Mouse (Mus musculus) kidney, embryonic 14.5 days (tissue): ENCODE data around the gene Tle6. TPM values are rescaled to one million over a fixed set of nuclear protein-coding genes. Genes with fewer than 3 reads are reported as not detected.
A peak's percentile ranks its signal among the peaks of the same experiment; 100 is the strongest.

Experiments
- ATAC-seq: fragments of 200-750 bp; cut with Nextera tagmentation; 2 replicates; pipeline ENCODE4 v1.8.0; 2017; ENCODE audit warnings: moderate number of reproducible peaks, mild to moderate bottlenecking, moderate TSS enrichment, moderate library complexity; ENCODE audit not compliant: low FRiP score, low TSS enrichment
- H3K27ac ChIP-seq: fragments of 300-500 bp; sonication (generic); 2 replicates; pipeline ENCODE4 v1.5.1; 2014; ENCODE audit warnings: low read depth, mild to moderate bottlenecking, low read length, moderate library complexity, mixed read lengths
- H3K27me3 ChIP-seq: fragments of 300-500 bp; sonication (generic); 2 replicates; pipeline ENCODE4 v1.6.1; 2014; ENCODE audit warnings: mild to moderate bottlenecking, low read length; ENCODE audit not compliant: control insufficient read depth, insufficient read depth
- H3K36me3 ChIP-seq: fragments of 300-500 bp; sonication (generic); 2 replicates; pipeline ENCODE4 v1.6.1; 2014; ENCODE audit warnings: low read length, mixed read lengths; ENCODE audit not compliant: control insufficient read depth, insufficient read depth
- H3K4me1 ChIP-seq: fragments of 300-500 bp; sonication (generic); 2 replicates; pipeline ENCODE4 v1.6.1; 2014; ENCODE audit warnings: low read length, mixed read lengths; ENCODE audit not compliant: control insufficient read depth, insufficient read depth
- H3K4me2 ChIP-seq: fragments of 300-500 bp; sonication (generic); replicated peaks from 2 replicates; pipeline ENCODE4 v1.6.1; 2014; ENCODE audit warnings: low read depth, mild to moderate bottlenecking, low read length
- H3K4me3 ChIP-seq: fragments of 300-500 bp; sonication (generic); 2 replicates; pipeline ENCODE4 v1.5.1; 2014; ENCODE audit warnings: mild to moderate bottlenecking, low read length
- H3K9ac ChIP-seq: fragments of 300-500 bp; sonication (generic); 2 replicates; pipeline ENCODE4 v1.6.1; 2014; ENCODE audit warnings: low read depth, mild to moderate bottlenecking, low read length, moderate library complexity
- H3K9me3 ChIP-seq: fragments of 300-500 bp; sonication (generic); 2 replicates; pipeline ENCODE4 v1.6.1; 2016; ENCODE audit warnings: low read length; ENCODE audit not compliant: control insufficient read depth
- WGBS: fragments of 180-500 bp; shearing (Covaris S2); extraction: QIAGEN DNeasy Blood & Tissue Kit; methylation state at CpG from one replicate; pipeline ENCODE4 v1.1.7; 2014; 5-methylcytosine and 5-hydroxymethylcytosine counted together
- polyA plus RNA-seq: library from polyadenylated mRNA; unstranded; fragments of >200 nt; fragmentation: Nextera tagmentation; extraction: Ambion mirVana; gene quantifications from 2 replicates; pipeline ENCODE4 v1.2.1, GENCODE M21; 2014

Gene Tle6
- polyA plus RNA-seq, 1 experiment from 2014 or later = 15.5 TPM

DNA sequence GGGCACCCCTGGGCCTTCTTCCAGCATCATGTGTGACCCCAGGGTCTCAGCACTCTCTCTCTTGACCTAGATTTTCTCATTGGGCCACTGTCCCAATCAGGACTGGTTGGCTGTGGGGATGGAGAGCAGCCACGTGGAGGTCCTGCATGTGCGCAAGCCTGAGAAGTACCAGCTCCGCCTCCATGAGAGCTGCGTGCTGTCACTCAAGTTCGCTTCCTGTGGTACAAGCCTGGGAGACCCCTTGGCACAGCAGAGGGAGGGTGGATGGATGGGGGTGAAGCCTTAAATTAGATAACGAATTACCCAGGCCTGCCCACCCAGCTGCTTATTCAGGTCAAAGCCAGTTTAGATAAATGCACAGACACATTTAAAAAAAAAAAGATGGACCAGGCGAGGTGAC is 12.1 kb downstream of the Tle6 start:
- no peak overlapping the region for H3K4me3 ChIP-seq
- no peak for ATAC-seq
- peaks cover 23% of the 10 kb centered on the region for H3K36me3 ChIP-seq
- H3K27ac ChIP-seq = no peak overlapping the region
- H3K9ac ChIP-seq = no peak overlapping the region
- 80% methylated on average over 7 of the region's 7 CpGs for whole genome bisulfite sequencing
- H3K27me3 ChIP-seq = no peaks in the 10 kb centered on the region; the same call in 1 of the 2 replicates
- no peaks in the 10 kb centered on the region for H3K4me1 ChIP-seq
- H3K4me2 ChIP-seq = no peak overlapping the region
- no peaks in the 10 kb centered on the region for H3K9me3 ChIP-seq

DNA sequence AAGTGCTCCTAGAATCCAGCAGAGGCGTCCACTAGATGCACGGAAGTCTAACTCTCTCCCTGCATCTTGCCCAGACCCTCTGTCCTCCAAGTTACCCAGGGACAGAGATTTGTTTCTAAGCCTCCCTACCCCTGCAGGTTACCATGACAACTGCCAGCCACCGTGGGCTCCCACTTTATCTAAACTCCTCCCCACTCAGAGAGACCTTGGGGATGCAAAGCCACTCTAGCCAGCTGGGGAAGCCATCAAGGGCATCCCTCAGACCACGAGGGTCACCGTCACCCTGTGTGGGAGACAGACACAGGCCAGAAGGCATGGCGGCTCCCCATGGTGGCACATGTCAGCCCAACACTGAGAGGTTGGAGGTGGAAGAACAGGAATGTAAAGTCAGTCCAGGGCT is 17.5 kb downstream of the Tle6 start:
- H3K36me3 ChIP-seq = peaks cover 19% of the 10 kb centered on the region; the same call in 1 of the 2 replicates
- no peak overlapping the region for H3K27ac ChIP-seq
- H3K4me1 ChIP-seq = peaks cover 11% of the 10 kb centered on the region
- no peak overlapping the region for H3K4me2 ChIP-seq
- H3K9ac ChIP-seq = no peak overlapping the region
- H3K9me3 ChIP-seq = no peaks in the 10 kb centered on the region
- H3K4me3 ChIP-seq = no peak overlapping the region
- no peaks in the 10 kb centered on the region for H3K27me3 ChIP-seq
- 44% methylated on average over 6 of the region's 6 CpGs for WGBS
- no peak for ATAC-seq

DNA sequence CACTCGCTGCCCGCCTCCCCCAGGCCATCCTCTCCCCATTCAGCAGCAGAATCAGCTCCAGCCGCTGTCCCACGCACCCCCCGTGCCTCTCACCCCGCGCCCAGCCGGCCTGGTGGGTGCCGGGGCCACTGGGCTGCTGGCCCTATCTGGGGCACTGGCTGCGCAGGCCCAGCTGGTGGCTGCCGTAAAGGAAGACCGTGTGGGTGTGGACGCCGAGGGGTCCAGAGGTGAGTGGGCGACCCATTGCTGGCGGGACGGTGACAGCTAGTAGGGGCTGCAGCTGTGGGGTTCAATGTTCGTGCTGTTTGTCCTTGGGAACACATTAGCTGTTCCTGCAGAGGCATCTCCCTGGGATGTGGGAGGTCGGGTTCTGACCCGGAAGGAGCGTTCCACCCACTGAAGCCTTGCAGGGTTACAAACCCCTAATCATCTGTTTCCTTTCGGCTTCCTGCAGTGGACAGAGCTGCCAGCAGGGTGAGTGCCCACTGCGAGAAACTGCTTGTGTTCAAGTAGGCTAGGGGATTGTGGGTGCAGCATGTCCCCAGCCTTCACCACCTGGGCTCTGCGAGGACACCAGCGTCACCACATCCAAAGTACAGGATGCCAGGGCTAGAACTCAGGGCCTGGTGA is 20.3 kb downstream of the Tle6 start:
- peaks cover 6% of the 10 kb centered on the region; the same call in 1 of the 2 replicates for H3K27me3 ChIP-seq
- ATAC-seq = peak; percentile 28
- H3K27ac ChIP-seq = no peak overlapping the region
- no peaks in the 10 kb centered on the region for H3K9me3 ChIP-seq
- H3K9ac ChIP-seq = 0 out of 2 replicates have a peak overlapping the region, but pooled peaks have one; percentile 31
- WGBS = 25% methylated on average over 25 of the region's 25 CpGs
- 0 out of 2 replicates have a peak overlapping the region, but pooled peaks have one; percentile 12 for H3K4me3 ChIP-seq
- no peaks in the 10 kb centered on the region for H3K36me3 ChIP-seq
- peak overlapping the region; percentile 34; the same call in 1 of the 2 replicates for H3K4me2 ChIP-seq
- H3K4me1 ChIP-seq = peaks cover 26% of the 10 kb centered on the region

DNA sequence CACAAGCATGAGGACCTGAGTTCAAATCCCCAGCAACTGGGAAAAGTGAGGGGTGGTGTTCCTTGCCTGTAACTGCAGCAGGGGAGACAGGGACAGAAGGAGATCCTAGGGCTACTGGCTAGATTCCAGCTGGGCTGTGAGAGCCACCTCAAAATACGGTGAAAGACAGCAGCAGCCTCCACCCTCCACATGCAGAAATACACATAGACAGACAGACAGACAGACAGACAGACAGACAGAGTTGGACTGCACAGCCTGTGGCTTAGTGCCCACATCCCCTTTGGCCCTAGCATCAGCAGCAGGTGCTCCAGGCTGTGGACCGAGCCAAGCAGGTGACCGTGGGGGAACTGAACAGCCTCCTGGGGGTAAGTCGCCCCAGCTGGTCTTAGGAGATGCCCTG is 20.9 kb downstream of the Tle6 start:
- no peak overlapping the region for H3K27ac ChIP-seq
- no peaks in the 10 kb centered on the region for H3K9me3 ChIP-seq
- WGBS = 43% methylated on average over 4 of the region's 4 CpGs
- H3K4me2 ChIP-seq = 0 out of 2 replicates have a peak overlapping the region, but pooled peaks have one; percentile 34
- H3K4me1 ChIP-seq = peaks cover 31% of the 10 kb centered on the region
- H3K27me3 ChIP-seq = peaks cover 6% of the 10 kb centered on the region; the same call in 1 of the 2 replicates
- H3K9ac ChIP-seq = 0 out of 2 replicates have a peak overlapping the region, but pooled peaks have one; percentile 31
- no peaks in the 10 kb centered on the region for H3K36me3 ChIP-seq
- no peak overlapping the region for H3K4me3 ChIP-seq
- no peak for ATAC-seq

DNA sequence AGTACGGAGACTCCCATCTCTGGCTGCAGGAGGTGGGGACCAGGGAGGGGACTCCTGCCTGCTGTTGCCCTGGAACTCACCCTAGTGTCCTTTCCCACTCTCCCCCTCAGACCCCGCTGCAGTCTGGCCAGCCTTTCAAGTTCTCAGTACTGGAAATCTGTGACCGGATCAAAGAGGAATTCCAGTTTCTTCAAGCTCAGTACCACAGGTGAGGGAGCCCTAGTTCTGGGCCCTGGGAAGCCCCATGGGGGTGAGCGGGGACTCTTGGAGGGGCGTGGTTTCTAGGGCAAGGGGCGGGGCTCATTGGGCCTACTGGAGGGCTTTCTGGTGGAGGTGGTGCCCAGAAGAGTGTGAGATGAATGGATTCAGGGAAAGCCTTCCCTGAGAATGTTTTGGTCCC is 25.2 kb downstream of the Tle6 start:
- H3K4me1 ChIP-seq = peaks cover 49% of the 10 kb centered on the region
- H3K36me3 ChIP-seq = no peaks in the 10 kb centered on the region
- H3K4me3 ChIP-seq = peak overlapping the region; percentile 51
- WGBS = 3% methylated on average over 6 of the region's 6 CpGs
- ATAC-seq = no peak
- H3K4me2 ChIP-seq = peak overlapping the region; percentile 77
- H3K27me3 ChIP-seq = peaks cover 6% of the 10 kb centered on the region; the same call in 1 of the 2 replicates
- H3K27ac ChIP-seq = peak overlapping the region; percentile 69; the same call in 1 of the 2 replicates
- no peaks in the 10 kb centered on the region for H3K9me3 ChIP-seq
- peak overlapping the region; percentile 68 for H3K9ac ChIP-seq

DNA sequence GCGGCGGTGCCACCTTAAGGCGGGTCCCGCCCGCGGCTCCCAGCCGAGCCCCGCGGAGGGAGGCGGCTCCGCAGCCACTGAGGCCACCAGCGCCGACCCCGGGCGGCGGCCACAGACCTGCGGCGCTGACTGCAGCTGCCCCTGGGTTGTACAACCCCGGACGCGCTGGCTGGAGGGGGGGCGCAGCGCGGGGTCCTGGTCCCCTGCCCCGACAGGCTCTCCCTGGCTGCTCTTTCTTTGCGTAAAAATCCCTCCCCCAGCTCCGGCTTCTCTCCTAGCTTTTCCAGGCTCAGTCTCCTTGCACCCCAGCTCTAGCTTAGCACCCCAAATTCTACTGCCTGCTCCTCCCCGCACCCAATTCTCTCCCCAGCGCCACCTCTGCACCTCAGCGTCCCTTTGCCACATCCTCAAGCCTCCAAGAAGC is 25.7 kb downstream of the Tle6 start:
- Histone ChIP-seq H3K4me2 (peak overlapping the region; percentile 77), H3K27ac (peak overlapping the region; percentile 69; the same call in 1 of the 2 replicates), H3K9me3 (no peaks in the 10 kb centered on the region), H3K4me3 (peak overlapping the region; percentile 51), H3K9ac (peak overlapping the region; percentile 68), H3K27me3 (peaks cover 6% of the 10 kb centered on the region; the same call in 1 of the 2 replicates), H3K4me1 (peaks cover 49% of the 10 kb centered on the region), H3K36me3 (no peaks in the 10 kb centered on the region)
- 0% methylated on average over 30 of the region's 30 CpGs for WGBS
- ATAC-seq = no peak

DNA sequence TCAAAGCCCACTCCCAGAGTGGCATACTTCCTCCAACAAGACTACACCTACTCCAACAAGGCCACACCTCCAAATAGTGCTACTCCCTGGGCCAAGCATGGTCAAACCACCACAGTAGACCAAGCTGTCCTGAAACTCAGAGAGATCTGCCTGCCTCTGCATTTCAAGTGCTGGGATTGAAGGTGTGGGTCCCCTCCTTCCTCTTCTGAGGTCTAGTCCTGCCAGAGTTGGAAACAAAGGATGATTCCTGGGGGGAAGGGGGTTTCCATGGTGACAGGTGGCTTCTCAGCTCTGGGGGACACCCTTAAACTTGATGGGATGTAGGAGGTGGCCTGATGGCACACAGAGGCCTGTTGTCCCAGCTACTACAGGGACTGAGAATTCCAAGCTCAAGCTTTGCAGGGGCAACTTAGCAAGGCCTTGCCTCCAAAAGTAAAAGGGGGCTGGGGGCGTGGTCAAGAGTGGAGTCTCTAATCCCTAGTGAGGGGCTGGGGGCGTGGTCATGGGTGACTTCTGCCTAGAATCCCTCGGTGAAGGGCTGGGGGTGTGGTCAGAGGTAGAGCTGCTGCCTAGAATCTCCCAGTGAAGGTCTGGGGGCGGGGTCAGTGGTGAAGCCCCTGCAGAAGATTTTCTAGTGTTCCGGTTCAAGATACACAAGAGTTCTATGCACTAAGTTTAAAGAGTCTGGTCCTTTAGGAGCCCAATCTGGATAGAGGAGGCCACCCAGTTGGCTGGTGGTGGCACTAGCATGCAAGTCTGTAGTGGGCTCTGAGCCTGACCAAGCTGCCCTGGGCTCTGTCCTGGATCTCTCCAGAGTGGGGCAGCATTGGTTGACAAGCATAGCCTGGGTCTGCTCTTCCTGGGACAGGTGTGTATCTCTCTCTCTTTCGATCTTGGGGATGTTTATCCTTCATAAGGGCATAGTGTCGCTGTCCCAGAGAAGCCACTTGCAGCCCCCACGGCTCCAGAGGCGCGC is 26.5 kb downstream of the Tle6 start, which contains the start of gene Tle2:
Tle2 (plus strand) TSS at position 481 of the 976 bp plus-strand sequence.
- no peak for ATAC-seq
- H3K36me3 ChIP-seq = no peaks in the 10 kb centered on the region
- H3K9me3 ChIP-seq = no peaks in the 10 kb centered on the region
- peak within 1 kb of the TSS; percentile 68 for H3K9ac ChIP-seq
- peak within 1 kb of the TSS; percentile 77 for H3K4me2 ChIP-seq
- H3K27me3 ChIP-seq = peaks cover 6% of the 10 kb centered on the region; the same call in 1 of the 2 replicates
- WGBS = 26% methylated on average over 10 of the region's 10 CpGs
- peak within 1 kb of the TSS; percentile 69; the same call in 1 of the 2 replicates for H3K27ac ChIP-seq
- peaks cover 57% of the 10 kb centered on the region for H3K4me1 ChIP-seq
- H3K4me3 ChIP-seq = peak within 1 kb of the TSS; percentile 51

DNA sequence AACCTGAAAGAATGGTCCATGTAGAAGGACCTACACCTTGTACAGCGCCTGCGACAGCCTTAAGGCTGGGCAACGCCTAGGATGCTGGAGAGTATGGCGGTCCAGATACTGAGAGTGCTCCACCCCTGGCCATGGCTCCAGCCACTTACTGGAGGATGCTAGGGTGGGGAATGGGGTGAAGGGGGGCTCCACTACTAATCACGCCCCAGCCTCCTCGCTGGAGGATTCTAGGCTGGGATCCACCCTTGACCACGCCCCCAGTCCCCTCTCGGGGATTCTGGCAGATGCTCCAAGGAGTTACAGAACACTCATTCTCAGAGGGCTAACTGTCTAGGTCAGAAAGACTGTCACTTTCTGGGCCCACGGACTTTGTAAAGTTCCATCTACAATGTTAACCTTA is 27.9 kb downstream of the Tle6 start:
- peak overlapping the region; percentile 39 for H3K4me2 ChIP-seq
- no peaks in the 10 kb centered on the region for H3K36me3 ChIP-seq
- H3K9ac ChIP-seq = no peak overlapping the region; the same call in 1 of the 2 replicates
- H3K27ac ChIP-seq = peak overlapping the region; percentile 59; the same call in 1 of the 2 replicates
- H3K4me1 ChIP-seq = peaks cover 71% of the 10 kb centered on the region
- 12% methylated on average over 9 of the region's 9 CpGs for WGBS
- H3K9me3 ChIP-seq = no peaks in the 10 kb centered on the region
- no peak for ATAC-seq
- H3K27me3 ChIP-seq = peaks cover 6% of the 10 kb centered on the region; the same call in 1 of the 2 replicates
- peak overlapping the region; percentile 8; the same call in 1 of the 2 replicates for H3K4me3 ChIP-seq
